Mouse (Mus musculus) thymus, postnatal 0 days (tissue): ENCODE data around the gene Plac1. TPM values are rescaled to one million over a fixed set of nuclear protein-coding genes. Genes with fewer than 3 reads are reported as not detected.
"Not testable (repeated sequence)": the region's sequence is repeated elsewhere in the genome, so short reads cannot be mapped to it uniquely, and the experiment has no call there.

ENCODE experiments used
- DNase-seq: peaks from one replicate; pipeline ENCODE4 v3.0.0-alpha.2; 2015; ENCODE audit warnings: low spot score
- polyA plus RNA-seq: library from polyadenylated mRNA; unstranded; fragments of >200 nt; fragmentation: Nextera tagmentation; extraction: Ambion mirVana; gene quantifications from 2 replicates; pipeline ENCODE4 v1.2.1, GENCODE M21; 2015

Gene Plac1
- 0.72 and 0.92 TPM in 2 replicates for polyA plus RNA-seq

GRCm38 (mm10) chrX:53240011-53240410, at the start of gene Plac1:
Plac1 (minus strand) TSS chrX:53240111.
- DNase-seq: no peak

GRCm38 (mm10) chrX:53287924-53288323, 48.0 kb upstream of the Plac1 start:
- DNase-seq: no peak

GRCm38 (mm10) chrX:53273124-53273523, 33.2 kb upstream of the Plac1 start, which contains the start of gene Fam122c:
Fam122c (plus strand) TSS chrX:53273424.
- no peak for DNase-seq

- DNase-seq: not testable (repeated sequence)
These were observed 31.7 kb upstream of the Plac1 start for GRCm38 (mm10) chrX:53271628-53272027.

- DNase-seq: no peak
These were observed 30.1 kb upstream of the Plac1 start for GRCm38 (mm10) chrX:53270063-53270432.

GRCm38 (mm10) chrX:53269289-53270062, 29.6 kb upstream of the Plac1 start, which contains the start of gene Fam122b:
Fam122b (minus strand) TSS chrX:53269805.
- DNase-seq: peak; percentile 93

- DNase-seq: no peak
These were observed 28.9 kb upstream of the Plac1 start for GRCm38 (mm10) chrX:53268856-53269255.

- DNase-seq: no peak
These were observed 26.3 kb upstream of the Plac1 start for GRCm38 (mm10) chrX:53266186-53266585.

- DNase-seq: no peak
These were observed 15.3 kb upstream of the Plac1 start for GRCm38 (mm10) chrX:53255195-53255594.

GRCm38 (mm10) chrX:53237971-53238370, 1.9 kb downstream of the Plac1 start:
- no peak for DNase-seq

GRCm38 (mm10) chrX:53236404-53236803, 3.5 kb downstream of the Plac1 start:
- DNase-seq: no peak

- no peak for DNase-seq
These were observed 6.2 kb downstream of the Plac1 start for GRCm38 (mm10) chrX:53233689-53234088.

GRCm38 (mm10) chrX:53231965-53232364, 7.9 kb downstream of the Plac1 start:
- no peak for DNase-seq

GRCm38 (mm10) chrX:53224353-53224944, 15.5 kb downstream of the Plac1 start:
- no peak for DNase-seq

GRCm38 (mm10) chrX:53220855-53221254, 19.1 kb downstream of the Plac1 start:
- no peak for DNase-seq

- no peak for DNase-seq
These were observed 25.2 kb downstream of the Plac1 start for GRCm38 (mm10) chrX:53214557-53215229.

GRCm38 (mm10) chrX:53213838-53214237, 26.1 kb downstream of the Plac1 start:
- no peak for DNase-seq

- DNase-seq: no peak
These were observed 27.4 kb downstream of the Plac1 start for GRCm38 (mm10) chrX:53212485-53212884.

GRCm38 (mm10) chrX:53211756-53212483, 28.0 kb downstream of the Plac1 start:
- no peak for DNase-seq

GRCm38 (mm10) chrX:53209431-53209830, 30.5 kb downstream of the Plac1 start:
- DNase-seq: no peak

- no peak for DNase-seq
These were observed 35.1 kb downstream of the Plac1 start for GRCm38 (mm10) chrX:53204690-53205311.
